Mouse (Mus musculus) ES-E14 (cell line): ENCODE results near the gene Ina.

ENCODE experiments used
- CHD2 ChIP-seq: IDR thresholded peaks from 2 replicates; pipeline ENCODE4 v1.6.1; 2014; ENCODE audit warnings: mild to moderate bottlenecking, low read depth, low read length, inconsistent platforms
- ZC3H11A ChIP-seq: IDR thresholded peaks from 2 replicates; pipeline ENCODE4 v1.6.1; 2012; ENCODE audit warnings: low read depth, mild to moderate bottlenecking, inconsistent platforms, low read length, borderline replicate concordance
- ZNF384 ChIP-seq: IDR thresholded peaks from 2 replicates; pipeline ENCODE4 v1.6.1; 2012; ENCODE audit warnings: low read depth, low read length, inconsistent platforms

DNA sequence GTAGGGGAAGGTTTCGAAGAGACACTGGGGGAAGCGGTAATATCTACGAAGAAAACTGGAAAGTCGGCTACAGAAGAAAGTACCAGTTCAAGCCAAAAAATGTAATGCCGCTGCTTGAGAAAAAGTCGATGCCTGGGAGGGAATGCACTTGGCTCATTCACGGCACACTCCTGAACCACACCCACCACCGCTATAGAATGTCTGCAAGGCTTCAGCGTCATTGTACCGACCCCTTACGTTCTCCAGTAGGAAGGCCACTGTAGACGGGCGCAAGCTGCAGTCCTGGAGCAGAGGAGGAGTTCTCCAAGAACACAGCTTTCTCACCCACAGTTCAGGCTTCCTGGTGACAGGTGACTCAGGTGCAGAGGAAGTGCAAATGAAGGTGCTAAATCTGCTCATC lies 9.0 kb downstream of the Ina start:
- no peak for TF ChIP-seq ZC3H11A
- no peak for TF ChIP-seq CHD2
- no peak for TF ChIP-seq ZNF384
